Mouse (Mus musculus) left cerebral cortex, postnatal 4 days (tissue): Measurements from ENCODE around the gene Catsper1. TPM values are rescaled to one million over a fixed set of nuclear protein-coding genes. Genes with fewer than 3 reads are reported as not detected.

Source experiments
- DNase-seq: peaks from one replicate; pipeline ENCODE4 v3.0.0-alpha.2; 2022
- intact Hi-C: fragments of 180-260 bp; cut with DNase I; formaldehyde crosslinking; loops from one replicate; pipeline ENCODE4 v1.15.1; 2025
- total RNA-seq, 2 experiments: library from RNA; stranded (reverse); gene quantifications; 2 replicates each; pipeline ENCODE4 v1.2.3; 2021

The Catsper1 gene
- total RNA-seq, 2 experiments from 2014 or later, result not detected

DNA sequence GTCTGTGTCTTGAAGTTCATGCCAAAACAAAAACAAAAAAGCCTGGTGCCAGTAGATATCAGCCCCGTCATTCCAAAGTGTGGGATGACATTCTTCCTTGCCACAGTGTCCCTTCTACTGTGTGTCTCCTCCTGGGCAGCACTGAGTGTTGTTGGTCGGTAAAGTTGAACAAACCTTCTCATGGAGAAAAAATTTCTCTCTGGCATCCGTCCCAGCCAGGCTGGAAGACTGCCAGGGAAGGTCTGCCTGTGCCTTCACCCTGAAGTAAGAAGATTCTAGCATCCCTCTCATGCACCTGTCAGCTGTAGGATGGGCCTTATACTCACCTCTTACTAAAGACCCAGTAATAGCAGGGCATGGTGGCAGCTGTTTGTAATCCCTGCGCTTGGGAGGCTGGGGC, 57.4 kb downstream of the Catsper1 start:
- DNase-seq, result peak; percentile 69
- intact Hi-C loops, result no loop called here

Other genes with a start within 250 kb of the Catsper1 start
- gene Yif1a, start 247.2 kb upstream of the Catsper1 start, total RNA-seq, result 10 to 100 TPM; 22.0 to 24.4 TPM
- 100 to 1,000 TPM; 393 to 412 TPM for gene Cnih2, start 237.2 kb upstream of the Catsper1 start, total RNA-seq
- 100 to 1,000 TPM; 137 to 148 TPM for gene Rab1b, start 228.7 kb upstream of the Catsper1 start, total RNA-seq
- 100 to 1,000 TPM; 155 to 159 TPM for gene Klc2, start 217.2 kb upstream of the Catsper1 start, total RNA-seq
- gene Pacs1, start 62.6 kb upstream of the Catsper1 start, total RNA-seq, result 10 to 100 TPM; 90.7 to 92.6 TPM
- 100 to 1,000 TPM; 188 to 203 TPM for gene Sf3b2, start 40.3 kb upstream of the Catsper1 start, total RNA-seq
- 10 to 100 TPM; 60.0 to 60.3 TPM for gene Gal3st3, start 37.4 kb upstream of the Catsper1 start, total RNA-seq
- gene Cst6, start 13.8 kb downstream of the Catsper1 start, total RNA-seq, result 10 to 100 TPM in 1 of 2 experiments, 1 to 10 TPM in 1; 6.9 to 10.4 TPM
- gene Eif1ad, start 31.0 kb downstream of the Catsper1 start, total RNA-seq, result 10 to 100 TPM; 23.0 to 25.8 TPM
- 100 to 1,000 TPM; 176 to 194 TPM for gene Banf1, start 31.4 kb downstream of the Catsper1 start, total RNA-seq
- 100 to 1,000 TPM in 1 of 2 experiments, 10 to 100 TPM in 1; 84.2 to 101 TPM for gene Sart1, start 53.0 kb downstream of the Catsper1 start, total RNA-seq
- not detected for gene Tsga10ip, start 66.8 kb downstream of the Catsper1 start, total RNA-seq
- gene Drap1, start 89.2 kb downstream of the Catsper1 start, total RNA-seq, result 100 to 1,000 TPM; 256 to 263 TPM
- gene AI837181, start 89.4 kb downstream of the Catsper1 start, total RNA-seq, result 10 to 100 TPM; 49.9 to 51.7 TPM
- gene Fosl1, start 111.8 kb downstream of the Catsper1 start, total RNA-seq, result not detected
- gene Ccdc85b, start 122.2 kb downstream of the Catsper1 start, total RNA-seq, result 10 to 100 TPM; 20.8 to 21.6 TPM
- gene Fibp, start 124.9 kb downstream of the Catsper1 start, total RNA-seq, result 100 to 1,000 TPM; 124 to 139 TPM
- gene Ctsw, start 132.8 kb downstream of the Catsper1 start, total RNA-seq, result 1 to 10 TPM; 1.3 to 2.1 TPM
- 10 to 100 TPM; 23.7 to 25.4 TPM for gene Efemp2, start 138.2 kb downstream of the Catsper1 start, total RNA-seq
- 10 to 100 TPM; 40.2 to 43.7 TPM for gene Mus81, start 152.7 kb downstream of the Catsper1 start, total RNA-seq
- gene Cfl1, start 154.7 kb downstream of the Catsper1 start, total RNA-seq, result 1,000 to 10,000 TPM; 2,142 to 2,227 TPM
- 1 to 10 TPM; 9.3 to 9.6 TPM for gene 1700020D05Rik, start 168.0 kb downstream of the Catsper1 start, total RNA-seq
- 10 to 100 TPM; 64.8 to 67.7 TPM for gene Snx32, start 174.8 kb downstream of the Catsper1 start, total RNA-seq
- gene Ovol1, start 224.9 kb downstream of the Catsper1 start, total RNA-seq, result not detected
- gene Ap5b1, start 232.3 kb downstream of the Catsper1 start, total RNA-seq, result 10 to 100 TPM; 11.6 to 12.2 TPM